In the genomic region with DNA sequence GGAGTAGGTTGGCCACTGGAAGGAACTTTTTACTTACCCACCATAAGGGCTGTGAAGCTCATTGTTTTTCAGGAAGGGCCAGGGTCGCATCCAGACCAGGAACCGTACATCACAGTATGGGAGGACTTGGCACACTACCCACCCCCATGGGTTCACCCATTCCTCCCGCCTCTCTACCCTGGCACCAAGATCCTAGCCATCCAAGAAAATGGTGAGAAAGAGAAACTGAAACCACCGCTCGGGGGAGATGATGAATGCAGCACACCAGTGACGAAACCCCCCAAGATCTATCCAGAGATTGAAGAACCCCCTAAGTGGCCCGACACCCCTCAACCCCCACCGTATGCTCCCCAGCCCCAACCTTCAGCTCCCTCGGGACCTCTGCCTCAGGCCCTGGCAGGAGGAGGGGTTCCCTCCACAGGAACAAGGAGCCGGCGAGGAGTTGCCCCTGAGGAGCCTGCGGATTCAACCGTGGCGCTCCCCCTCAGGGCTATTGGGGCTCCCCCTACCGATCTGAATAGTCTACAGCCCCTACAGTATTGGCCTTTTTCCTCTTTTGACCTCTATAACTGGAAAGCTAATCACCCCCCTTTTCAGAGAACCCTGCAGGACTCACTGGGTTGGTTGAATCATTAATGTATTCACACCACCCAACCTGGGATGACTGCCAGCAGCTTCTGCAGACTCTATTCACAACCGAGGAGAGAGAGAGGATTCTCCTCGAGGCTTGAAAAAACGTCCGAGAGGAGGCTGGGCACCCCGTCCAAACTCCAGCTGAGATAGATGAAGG, we compare ENCODE assay signal across 7 mouse cellular contexts. TPM values are rescaled to one million over a fixed set of nuclear protein-coding genes. Genes with fewer than 3 reads are reported as not detected.
DNase-seq lines count a peak whose midpoint lies in the region; ATAC-seq lines count a peak whose summit lies in the region.
"Not testable (repeated sequence)": the region's sequence is repeated elsewhere in the genome, so short reads cannot be mapped to it uniquely, and the experiment has no call there.

No protein-coding gene starts in this region.

- H3K36me3 ChIP-seq in forebrain, embryonic 13.5 days (ENCODE audit: poor library complexity, severe bottlenecking); midbrain, embryonic 14.5 days (ENCODE audit: control insufficient read depth, insufficient read depth, low read length): not testable (repeated sequence)

- not testable (repeated sequence) for H3K4me1 ChIP-seq in forebrain, embryonic 13.5 days; midbrain, embryonic 14.5 days (ENCODE audit: control insufficient read depth, insufficient read depth, low read length)

- H3K9me3 ChIP-seq in forebrain, embryonic 13.5 days (replicated peaks); midbrain, embryonic 14.5 days (ENCODE audit: control insufficient read depth, low read length): not testable (repeated sequence)

- DNase-seq in NIH3T3 (ENCODE audit: low read depth) = peak; percentile 70
- peak; percentile 30 for DNase-seq in cerebellum, adult 11-12 months
- peak; percentile 25 for DNase-seq in heart, postnatal 4 days
- DNase-seq in kidney, postnatal 36 days = peak; percentile 86 to 87
- peak; percentile 46 for DNase-seq in left cerebral cortex, adult 11 months (ENCODE audit: low spot score)
- DNase-seq in midbrain, embryonic 14.5 days = peak; percentile 58

- H3K4me3 ChIP-seq in forebrain, embryonic 13.5 days; midbrain, embryonic 14.5 days (replicated peaks; ENCODE audit: low read depth, low read length): not testable (repeated sequence)

- ATAC-seq in forebrain, embryonic 13.5 days; midbrain, embryonic 14.5 days (ENCODE audit: low FRiP score, low TSS enrichment): not testable (repeated sequence)

- 74% methylated on average over 20 of the region's 20 CpGs for WGBS in forebrain, embryonic 13.5 days
- 87% methylated on average over 20 of the region's 20 CpGs for WGBS in midbrain, embryonic 14.5 days

- not testable (repeated sequence) for H3K9ac ChIP-seq in forebrain, embryonic 13.5 days; midbrain, embryonic 14.5 days (replicated peaks; ENCODE audit: low read length)

- H3K27ac ChIP-seq in forebrain, embryonic 13.5 days; midbrain, embryonic 14.5 days (replicated peaks; ENCODE audit: low read depth, low read length): not testable (repeated sequence)

- H3K4me2 ChIP-seq in forebrain, embryonic 13.5 days = 0 out of 2 replicates have a peak overlapping the region, but pooled peaks have one; percentile 4
- not testable (repeated sequence) for H3K4me2 ChIP-seq in midbrain, embryonic 14.5 days (ENCODE audit: low read length)

- not testable (repeated sequence) for H3K27me3 ChIP-seq in forebrain, embryonic 13.5 days; midbrain, embryonic 14.5 days (ENCODE audit: control insufficient read depth, insufficient read depth, low read length)

RNA-seq across cellular contexts. Expression of gene Dyrk1b, which starts 39.9 kb away (rescaled TPM):
- polyA plus RNA-seq in forebrain, embryonic 13.5 days (2015; fragmentation: Nextera tagmentation; extraction: Ambion mirVana) = 14.0 and 14.3 TPM in 2 replicates
- total RNA-seq in heart, postnatal 4 days (2021) = 10 to 100 TPM; 22.9 to 24.4 TPM
- polyA plus RNA-seq in midbrain, embryonic 14.5 days (2014; fragmentation: Nextera tagmentation; extraction: Ambion mirVana) = 13.7 and 17.3 TPM in 2 replicates

RNA-seq across cellular contexts. Expression of gene Eid2, which starts 48.5 kb away (rescaled TPM):
- polyA plus RNA-seq in forebrain, embryonic 13.5 days (2015; fragmentation: Nextera tagmentation; extraction: Ambion mirVana) = 3.3 TPM in 2 replicates
- total RNA-seq in heart, postnatal 4 days (2021) = 10 to 100 TPM; 13.7 to 19.7 TPM
- 6.8 and 14.7 TPM in 2 replicates for polyA plus RNA-seq in midbrain, embryonic 14.5 days (2014; fragmentation: Nextera tagmentation; extraction: Ambion mirVana)

RNA-seq across cellular contexts. Expression of gene Fbl, which starts 49.6 kb away (rescaled TPM):
- polyA plus RNA-seq in forebrain, embryonic 13.5 days (2015; fragmentation: Nextera tagmentation; extraction: Ambion mirVana) = 114 and 132 TPM in 2 replicates
- 10 to 100 TPM; 67.2 to 68.2 TPM for total RNA-seq in heart, postnatal 4 days (2021)
- 26.2 and 36.4 TPM in 2 replicates for polyA plus RNA-seq in midbrain, embryonic 14.5 days (2014; fragmentation: Nextera tagmentation; extraction: Ambion mirVana)

RNA-seq across cellular contexts. Expression of gene Eid2b, which starts 58.4 kb away (rescaled TPM):
- 30.3 and 31.4 TPM in 2 replicates for polyA plus RNA-seq in forebrain, embryonic 13.5 days (2015; fragmentation: Nextera tagmentation; extraction: Ambion mirVana)
- total RNA-seq in heart, postnatal 4 days (2021) = 10 to 100 TPM in 1 of 2 experiments, 1 to 10 TPM in 1; 8.5 to 10.9 TPM
- 40.2 TPM in 2 replicates for polyA plus RNA-seq in midbrain, embryonic 14.5 days (2014; fragmentation: Nextera tagmentation; extraction: Ambion mirVana)

Comparison
In these comparisons a context has a peak if more than half of its experiments do, and no peak if none do; other contexts are left out.
1. DNase-seq: peak in every context shown above with its lines; median percentile 86 in kidney, postnatal 36 days; 70 in NIH3T3; 58 in midbrain, embryonic 14.5 days; 46 in left cerebral cortex, adult 11 months; 30 in cerebellum, adult 11-12 months; 25 in heart, postnatal 4 days.